Mouse (Mus musculus) heart, embryonic 15.5 days (tissue): Measurements from ENCODE around the gene Rtn4rl1. TPM values are rescaled to one million over a fixed set of nuclear protein-coding genes. Genes with fewer than 3 reads are reported as not detected.

Source experiments
- ATAC-seq: fragments of 200-750 bp; cut with Nextera tagmentation; replicated peaks from 2 replicates; pipeline ENCODE4 v1.8.0; 2017; ENCODE audit warnings: low read depth, moderate TSS enrichment; ENCODE audit not compliant: insufficient number of reproducible peaks, insufficient read depth, low FRiP score
- H3K27ac ChIP-seq: fragments of 300-500 bp; sonication (generic); 2 replicates; pipeline ENCODE4 v1.5.1; 2015; ENCODE audit warnings: mild to moderate bottlenecking, inconsistent platforms
- H3K27me3 ChIP-seq: fragments of 300-500 bp; sonication (generic); 2 replicates; pipeline ENCODE4 v1.6.1; 2015; ENCODE audit warnings: inconsistent platforms
- H3K36me3 ChIP-seq: fragments of 300-500 bp; sonication (generic); 2 replicates; pipeline ENCODE4 v1.6.1; 2015; ENCODE audit warnings: mild to moderate bottlenecking, inconsistent platforms
- H3K4me1 ChIP-seq: fragments of 300-500 bp; sonication (generic); replicated peaks from 2 replicates; pipeline ENCODE4 v1.6.1; 2015; ENCODE audit warnings: inconsistent platforms
- H3K4me2 ChIP-seq: fragments of 300-500 bp; sonication (generic); 2 replicates; pipeline ENCODE4 v1.6.1; 2015; ENCODE audit warnings: inconsistent platforms, mild to moderate bottlenecking, moderate library complexity
- H3K4me3 ChIP-seq: fragments of 300-500 bp; sonication (generic); 2 replicates; pipeline ENCODE4 v1.5.1; 2015; ENCODE audit warnings: mild to moderate bottlenecking, inconsistent platforms
- H3K9ac ChIP-seq: fragments of 300-500 bp; sonication (generic); 2 replicates; pipeline ENCODE4 v1.6.1; 2015; ENCODE audit warnings: mild to moderate bottlenecking, inconsistent platforms
- H3K9me3 ChIP-seq: fragments of 300-500 bp; sonication (generic); replicated peaks from 2 replicates; pipeline ENCODE4 v1.6.1; 2016; ENCODE audit warnings: inconsistent platforms
- WGBS: fragments of 180-500 bp; shearing (Covaris S2); methylation state at CpG from one replicate; pipeline ENCODE4 v1.1.7; 2015; ENCODE audit warnings: mixed read lengths; 5-methylcytosine and 5-hydroxymethylcytosine counted together
- polyA plus RNA-seq: library from polyadenylated mRNA; unstranded; fragments of >200 nt; fragmentation: Nextera tagmentation; extraction: Ambion mirVana; gene quantifications from 2 replicates; pipeline ENCODE4 v1.2.1, GENCODE M21; 2015

The Rtn4rl1 gene
- polyA plus RNA-seq, 1 experiment from 2014 or later = 12.4 TPM

GRCm38 (mm10) chr11:75190905-75191441 lies 2.6 kb upstream of the Rtn4rl1 start, which contains the start of gene Dph1:
Gene Dph1 (minus strand): TSS chr11:75191241.
- H3K9ac ChIP-seq = peak within 1 kb of the TSS; percentile 70
- H3K27ac ChIP-seq = peak within 1 kb of the TSS; percentile 51
- no peaks in the 10 kb centered on the region for H3K9me3 ChIP-seq
- no peak for ATAC-seq
- peak within 1 kb of the TSS; percentile 67 for H3K4me3 ChIP-seq
- peak within 1 kb of the TSS; percentile 89 for H3K4me2 ChIP-seq
- H3K4me1 ChIP-seq = peaks cover 65% of the 10 kb centered on the region
- no peaks in the 10 kb centered on the region for H3K36me3 ChIP-seq
- 55% methylated on average over 5 of the region's 5 CpGs for WGBS
- H3K27me3 ChIP-seq = peaks cover 25% of the 10 kb centered on the region

- Histone ChIP-seq H3K27ac (0 out of 2 replicates have a peak overlapping the region, but pooled peaks have one; percentile 48), H3K9ac (no peak overlapping the region), H3K4me1 (peaks cover 74% of the 10 kb centered on the region), H3K4me2 (peak overlapping the region; percentile 7; the same call in 1 of the 2 replicates), H3K4me3 (no peak overlapping the region), H3K27me3 (peaks cover 29% of the 10 kb centered on the region), H3K9me3 (no peaks in the 10 kb centered on the region), H3K36me3 (no peaks in the 10 kb centered on the region)
- ATAC-seq = no peak
- WGBS = 40% methylated on average over 6 of the region's 6 CpGs
These were observed 1.7 kb upstream of the Rtn4rl1 start for GRCm38 (mm10) chr11:75191841-75192240.

- peaks cover 75% of the 10 kb centered on the region for H3K4me1 ChIP-seq
- 23% methylated on average over 13 of the region's 13 CpGs for WGBS
- peak overlapping the region; percentile 71 for H3K9ac ChIP-seq
- H3K27me3 ChIP-seq = peaks cover 29% of the 10 kb centered on the region
- H3K9me3 ChIP-seq = no peaks in the 10 kb centered on the region
- no peaks in the 10 kb centered on the region for H3K36me3 ChIP-seq
- peak overlapping the region; percentile 93 for H3K27ac ChIP-seq
- H3K4me3 ChIP-seq = peak overlapping the region; percentile 70
- peak overlapping the region; percentile 94 for H3K4me2 ChIP-seq
- peak; percentile 44 for ATAC-seq
These were observed 1.0 kb upstream of the Rtn4rl1 start for GRCm38 (mm10) chr11:75192336-75193214.

GRCm38 (mm10) chr11:75194121-75194849 lies 702 bp downstream of the Rtn4rl1 start:
- peaks cover 66% of the 10 kb centered on the region for H3K4me1 ChIP-seq

GRCm38 (mm10) chr11:75194850-75195461 lies 1.4 kb downstream of the Rtn4rl1 start:
- no peaks in the 10 kb centered on the region for H3K9me3 ChIP-seq
- H3K9ac ChIP-seq = peak overlapping the region; percentile 71
- no peaks in the 10 kb centered on the region for H3K36me3 ChIP-seq
- no peak; the same call in 1 of the 2 replicates for ATAC-seq
- peaks cover 61% of the 10 kb centered on the region for H3K4me1 ChIP-seq
- peak overlapping the region; percentile 94 for H3K4me2 ChIP-seq
- H3K4me3 ChIP-seq = peak overlapping the region; percentile 70
- peaks cover 29% of the 10 kb centered on the region for H3K27me3 ChIP-seq
- 1% methylated on average over 39 of the region's 39 CpGs for WGBS
- peak overlapping the region; percentile 93 for H3K27ac ChIP-seq

More at GRCm38 (mm10) chr11:75194121-75194849, 702 bp downstream of the Rtn4rl1 start:
- under 1% methylated on average over 52 of the region's 52 CpGs for WGBS
- Histone ChIP-seq H3K36me3 (no peaks in the 10 kb centered on the region), H3K27me3 (peaks cover 29% of the 10 kb centered on the region), H3K27ac (peak overlapping the region; percentile 93), H3K4me2 (peak overlapping the region; percentile 94), H3K4me3 (peak overlapping the region; percentile 70), H3K9ac (peak overlapping the region; percentile 71), H3K9me3 (no peaks in the 10 kb centered on the region)
- ATAC-seq = no peak

GRCm38 (mm10) chr11:75196131-75196530 lies 2.5 kb downstream of the Rtn4rl1 start:
- peaks cover 62% of the 10 kb centered on the region for H3K4me1 ChIP-seq
- no peak overlapping the region for H3K27ac ChIP-seq
- H3K9ac ChIP-seq = no peak overlapping the region
- no peak overlapping the region for H3K4me2 ChIP-seq
- H3K36me3 ChIP-seq = no peaks in the 10 kb centered on the region
- ATAC-seq = no peak
- no peak overlapping the region for H3K4me3 ChIP-seq
- no peaks in the 10 kb centered on the region for H3K9me3 ChIP-seq
- 77% methylated on average over 6 of the region's 6 CpGs for WGBS
- H3K27me3 ChIP-seq = peaks cover 29% of the 10 kb centered on the region

- peaks cover 29% of the 10 kb centered on the region for H3K27me3 ChIP-seq
- no peak overlapping the region for H3K4me3 ChIP-seq
- H3K4me2 ChIP-seq = no peak overlapping the region
- H3K4me1 ChIP-seq = peaks cover 60% of the 10 kb centered on the region
- no peak overlapping the region for H3K9ac ChIP-seq
- no peaks in the 10 kb centered on the region for H3K36me3 ChIP-seq
- no peaks in the 10 kb centered on the region for H3K9me3 ChIP-seq
- WGBS = 58% methylated on average over 7 of the region's 7 CpGs
- H3K27ac ChIP-seq = no peak overlapping the region
- no peak for ATAC-seq
These were observed 4.4 kb downstream of the Rtn4rl1 start for GRCm38 (mm10) chr11:75197956-75198355.

- H3K4me2 ChIP-seq = no peak overlapping the region
- H3K9me3 ChIP-seq = no peaks in the 10 kb centered on the region
- peaks cover 60% of the 10 kb centered on the region for H3K4me1 ChIP-seq
- no peak overlapping the region for H3K4me3 ChIP-seq
- H3K36me3 ChIP-seq = no peaks in the 10 kb centered on the region
- H3K9ac ChIP-seq = no peak overlapping the region
- no peak for ATAC-seq
- 71% methylated on average over 4 of the region's 4 CpGs for WGBS
- H3K27ac ChIP-seq = no peak overlapping the region
- peaks cover 25% of the 10 kb centered on the region for H3K27me3 ChIP-seq
These were observed 5.2 kb downstream of the Rtn4rl1 start for GRCm38 (mm10) chr11:75198792-75199191.

- Histone ChIP-seq H3K4me2 (no peak overlapping the region), H3K9ac (no peak overlapping the region), H3K4me1 (peaks cover 60% of the 10 kb centered on the region), H3K27me3 (peaks cover 14% of the 10 kb centered on the region), H3K4me3 (no peak overlapping the region), H3K27ac (no peak overlapping the region), H3K9me3 (no peaks in the 10 kb centered on the region), H3K36me3 (no peaks in the 10 kb centered on the region)
- WGBS = 77% methylated on average over 5 of the region's 5 CpGs
- no peak for ATAC-seq
These were observed 6.4 kb downstream of the Rtn4rl1 start for GRCm38 (mm10) chr11:75199951-75200350.

- Histone ChIP-seq H3K4me2 (no peak overlapping the region), H3K9me3 (no peaks in the 10 kb centered on the region), H3K27ac (no peak overlapping the region), H3K9ac (no peak overlapping the region), H3K4me3 (no peak overlapping the region), H3K27me3 (peaks cover 5% of the 10 kb centered on the region), H3K36me3 (no peaks in the 10 kb centered on the region), H3K4me1 (peaks cover 59% of the 10 kb centered on the region)
- no peak for ATAC-seq
- 84% methylated on average over 12 of the region's 12 CpGs for WGBS
These were observed 7.4 kb downstream of the Rtn4rl1 start for GRCm38 (mm10) chr11:75200935-75201334.

- H3K9ac ChIP-seq = peak overlapping the region; percentile 19; the same call in 1 of the 2 replicates
These were observed 8.1 kb downstream of the Rtn4rl1 start for GRCm38 (mm10) chr11:75201721-75202120.

More at GRCm38 (mm10) chr11:75201721-75202120, 8.1 kb downstream of the Rtn4rl1 start:
- H3K4me2 ChIP-seq = no peak overlapping the region
- H3K4me3 ChIP-seq = no peak overlapping the region
- no peaks in the 10 kb centered on the region for H3K36me3 ChIP-seq
- no peak for ATAC-seq
- 49% methylated on average over 8 of the region's 8 CpGs for WGBS
- H3K4me1 ChIP-seq = peaks cover 51% of the 10 kb centered on the region
- peak overlapping the region; percentile 44; the same call in 1 of the 2 replicates for H3K27ac ChIP-seq
- H3K27me3 ChIP-seq = no peaks in the 10 kb centered on the region
- no peaks in the 10 kb centered on the region for H3K9me3 ChIP-seq
